Mouse (Mus musculus): ENCODE measurements around the gene Tpra1. TPM values are rescaled to one million over a fixed set of nuclear protein-coding genes. Genes with fewer than 3 reads are reported as not detected.

Gene Tpra1
- polyA plus RNA-seq, 1 experiment = 31.0 TPM

GRCm38 (mm10) chr6:88959834-88960233 lies 57.8 kb downstream of the Tpra1 start:
- TF ChIP-seq POLR2A (IDR thresholded peaks at IDR 0.05; ENCODE audit: low read depth, low read length) (no peak), CTCF (IDR thresholded peaks at IDR 0.05; ENCODE audit: borderline replicate concordance, insufficient read depth, low read length) (peak; percentile 53; the same call in 1 of the 2 replicates)
- Histone ChIP-seq H3K4me1 (ENCODE audit: control insufficient read depth, insufficient read depth, low read length) (peaks cover 29% of the 10 kb centered on the region), H3K27ac (ENCODE audit: insufficient read depth, low read length) (peak overlapping the region; percentile 93; the same call in 1 of the 2 replicates), H3K4me3 (ENCODE audit: insufficient read depth, low read length) (no peak overlapping the region)

- no peak overlapping the region for H3K4me3 ChIP-seq (ENCODE audit: insufficient read depth, low read length)
- TF ChIP-seq POLR2A (IDR thresholded peaks at IDR 0.05; ENCODE audit: low read depth, low read length) (no peak), CTCF (IDR thresholded peaks at IDR 0.05; ENCODE audit: borderline replicate concordance, insufficient read depth, low read length) (no peak)
- peaks cover 29% of the 10 kb centered on the region for H3K4me1 ChIP-seq (ENCODE audit: control insufficient read depth, insufficient read depth, low read length)
- H3K27ac ChIP-seq (ENCODE audit: insufficient read depth, low read length) = peak overlapping the region; percentile 93
These were observed 58.9 kb downstream of the Tpra1 start for GRCm38 (mm10) chr6:88960941-88961340.

Other genes with a start within 250 kb of the Tpra1 start
- gene Mgll, start 177.8 kb upstream of the Tpra1 start, polyA plus RNA-seq (2011; ENCODE audit: insufficient read length, low read depth, missing spikeins) = 16.0 and 19.9 TPM in 2 replicates
- gene Abtb1, start 60.3 kb upstream of the Tpra1 start, polyA plus RNA-seq (2011; ENCODE audit: insufficient read length, low read depth, missing spikeins) = 4.9 and 5.3 TPM in 2 replicates
- 9.3 and 13.9 TPM in 2 replicates for gene Podxl2, start 27.2 kb upstream of the Tpra1 start, polyA plus RNA-seq (2011; ENCODE audit: insufficient read length, low read depth, missing spikeins)
- gene Mcm2, start 3.5 kb upstream of the Tpra1 start, polyA plus RNA-seq (2011; ENCODE audit: insufficient read length, low read depth, missing spikeins) = 31.6 and 42.3 TPM in 2 replicates

Measured in embryonic fibroblast, embryonic 13.5 days (primary cell).